In the genomic region with DNA sequence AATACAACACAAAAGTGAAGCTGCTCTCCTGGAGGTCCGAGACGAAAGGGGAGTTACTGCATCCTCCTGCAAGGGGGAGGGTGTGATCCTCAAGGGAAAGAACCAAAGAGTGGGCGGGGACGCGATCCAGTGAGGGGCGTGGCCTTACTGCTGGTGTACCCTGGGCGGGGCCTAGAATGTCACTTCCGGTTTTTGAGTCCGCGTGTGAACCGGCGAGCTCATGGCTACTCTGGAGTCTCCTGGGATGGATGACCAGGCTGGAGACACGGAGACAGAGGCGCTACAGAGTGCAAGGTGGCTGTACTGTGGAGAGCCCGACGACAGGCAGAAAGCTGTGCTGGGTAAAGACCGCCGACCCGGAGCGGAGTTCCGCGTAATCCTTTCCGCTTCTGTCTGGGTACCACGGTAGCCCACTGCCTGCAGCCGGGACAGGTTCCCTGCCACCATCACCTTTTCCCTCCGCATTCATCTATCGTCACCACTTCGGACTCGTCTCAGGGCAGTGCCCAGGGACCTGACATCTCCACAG, we compare ENCODE assay signal across 8 mouse cellular contexts. TPM values are rescaled to one million over a fixed set of nuclear protein-coding genes. Genes with fewer than 3 reads are reported as not detected.
A peak's percentile ranks its signal among the peaks of the same experiment; 100 is the strongest.
DNase-seq lines count a peak whose midpoint lies in the region; ATAC-seq and TF ChIP-seq lines count a peak whose summit lies in the region.

A gene (plus strand): TSS at position 132 of the 529 bp plus-strand sequence.

- peak within 1 kb of the TSS; percentile 83 to 98 for H3K4me3 ChIP-seq in ES-E14 (ENCODE audit: insufficient read depth in 1 of 2, low read depth in 1 of 2, low read length in 2 of 2, poor library complexity in 1 of 2, severe bottlenecking in 1 of 2)
- peak within 1 kb of the TSS; percentile 63 for H3K4me3 ChIP-seq in forebrain, embryonic 15.5 days
- peak within 1 kb of the TSS; percentile 63 for H3K4me3 ChIP-seq in lung, adult 2 months (replicated peaks; ENCODE audit: extremely low read depth, low read depth, low read length)

- ATAC-seq in forebrain, embryonic 15.5 days (replicated peaks): peak; percentile 89
- peak; percentile 91 for ATAC-seq in neutrophil, adult 5-6 weeks (ENCODE audit: extremely low read depth, insufficient number of reproducible peaks, low FRiP score, poor library complexity, severe bottlenecking)

- H3K27me3 ChIP-seq in forebrain, embryonic 15.5 days: no peaks in the 10 kb centered on the region

- no peaks in the 10 kb centered on the region for H3K9me3 ChIP-seq in ES-E14 (ENCODE audit: control insufficient read depth, insufficient read depth, low read depth, low read length)
- no peaks in the 10 kb centered on the region for H3K9me3 ChIP-seq in forebrain, embryonic 15.5 days

- no peak for TF ChIP-seq CTCF in lung, adult 2 months (IDR thresholded peaks at IDR 0.05; ENCODE audit: insufficient read depth, low read length)

- peak within 1 kb of the TSS; percentile 91 for H3K4me2 ChIP-seq in forebrain, embryonic 15.5 days (replicated peaks)

- under 1% methylated on average over 29 of the region's 29 CpGs for WGBS in forebrain, embryonic 15.5 days
- under 1% methylated on average over 29 of the region's 29 CpGs for WGBS in lung, adult 2 months

- DNase-seq in ES-E14 (ENCODE audit: low read depth, low spot score): peak; percentile 99
- DNase-seq in cerebellum, adult 11-12 months: peak; percentile 81
- peak; percentile 87 for DNase-seq in heart, postnatal 25 days (ENCODE audit: low spot score)
- DNase-seq in layer of hippocampus, adult 18-20 months (ENCODE audit: low spot score in 2 of 2): peak; percentile 71 to 89
- peak; percentile 92 for DNase-seq in lung, adult 2 months
- DNase-seq in thymus, adult 18-20 months: peak; percentile 87 to 93

- no peak within 1 kb of the TSS for H3K27ac ChIP-seq in ES-E14 (ENCODE audit: insufficient read depth, low read depth, low read length, poor library complexity, severe bottlenecking)
- H3K27ac ChIP-seq in forebrain, embryonic 15.5 days (replicated peaks): peak within 1 kb of the TSS; percentile 20; the same call in 1 of the 2 replicates

- peaks cover 2 to 4% of the 10 kb centered on the region in 2 experiments; a peak in 1 of 4 replicates for H3K4me1 ChIP-seq in ES-E14 (ENCODE audit: control insufficient read depth in 2 of 2, insufficient read depth in 2 of 2, low read length in 2 of 2, poor library complexity in 1 of 2)
- peaks cover 23% of the 10 kb centered on the region for H3K4me1 ChIP-seq in forebrain, embryonic 15.5 days
- no peaks in the 10 kb centered on the region for H3K4me1 ChIP-seq in lung, adult 2 months (ENCODE audit: control insufficient read depth, insufficient read depth, low read length)

- H3K36me3 ChIP-seq in ES-E14 (ENCODE audit: control insufficient read depth, insufficient read depth, low read length, poor library complexity, severe bottlenecking): peaks cover 5% of the 10 kb centered on the region; the same call in 1 of the 2 replicates
- H3K36me3 ChIP-seq in forebrain, embryonic 15.5 days: 0 out of 2 replicates have a peak, but pooled peaks cover 4% of the 10 kb centered on the region

- in situ Hi-C loops in ES-E14 (cut with MboI; ENCODE audit: low sequenced_read_pairs in 2 of 2, unreplicated experiment in 2 of 2): loop anchor here in 1 of 2 experiments (10.0 kb wide), 1 partner anchor 266 kb away; no protein-coding TSS in a partner anchor

- peak within 1 kb of the TSS; percentile 78 for H3K9ac ChIP-seq in ES-E14 (ENCODE audit: insufficient read depth, low read depth, low read length, poor library complexity, severe bottlenecking)
- H3K9ac ChIP-seq in forebrain, embryonic 15.5 days (replicated peaks): peak within 1 kb of the TSS; percentile 63

- intact Hi-C loops in heart, postnatal 25 days (cut with DNase I): loop anchor here (5.0 to 10.0 kb wide), 3 partner anchors 64 to 516 kb away; a partner anchor contains a TSS

- TF ChIP-seq POLR2A in lung, adult 2 months (IDR thresholded peaks at IDR 0.05; ENCODE audit: borderline replicate concordance, extremely low read depth, low read depth, low read length): peak; percentile 50; the same call in 1 of the 2 replicates

TF ChIP-seq in ES-E14, 5 proteins besides CTCF, POLR2A, EP300 and RAD21:
- TF ChIP-seq ZC3H11A (IDR thresholded peaks at IDR 0.05; ENCODE audit: borderline replicate concordance, low read depth, low read length) (no peak), MAFK (IDR thresholded peaks at IDR 0.05; ENCODE audit: insufficient read depth, low read depth, low read length) (no peak), CHD2 (IDR thresholded peaks at IDR 0.05; ENCODE audit: low read depth, low read length) (no peak), HCFC1 (IDR thresholded peaks at IDR 0.05; ENCODE audit: borderline replicate concordance, insufficient read depth, low read length) (no peak), ZNF384 (IDR thresholded peaks at IDR 0.05; ENCODE audit: low read depth, low read length) (no peak)
TF ChIP-seq in ES-E14: peak in this region for 0.

RNA-seq across cellular contexts. Expression of the gene that starts here (rescaled TPM):
- 27.3 and 33.0 TPM in 2 replicates for total RNA-seq in ES-E14 (2012; rRNA removed)
- polyA plus RNA-seq in forebrain, embryonic 15.5 days (2015; fragmentation: Nextera tagmentation; extraction: Ambion mirVana): 31.0 and 34.8 TPM in 2 replicates
- total RNA-seq in heart, postnatal 25 days (2021): 10 to 100 TPM; 19.4 to 26.6 TPM
- total RNA-seq in layer of hippocampus, adult 18-20 months (2021): 10 to 100 TPM in 1 of 2 experiments, 1 to 10 TPM in 1; 9.9 to 10.8 TPM
- polyA plus RNA-seq in lung, adult 2 months (2012; rRNA removed): 2.2 and 3.8 TPM in 2 replicates
- total RNA-seq in neutrophil, adult 5-6 weeks (2017): 16.3 and 22.0 TPM in 2 replicates
